Mouse (Mus musculus): Measurements from ENCODE around the gene Zcchc7.
"Not testable (repeated sequence)": the region's sequence is repeated elsewhere in the genome, so short reads cannot be mapped to it uniquely, and the experiment has no call there.

Gene Zcchc7

GRCm38 (mm10) chr4:44755553-44756133 lies at the start of gene Zcchc7:
Gene Zcchc7 (plus strand): TSS chr4:44755877.
- no peak for DNase-seq

- DNase-seq: peak in 1 of 2 experiments; percentile 22
Measured at GRCm38 (mm10) chr4:44705967-44706366, 49.7 kb upstream of the Zcchc7 start.

GRCm38 (mm10) chr4:44706865-44707264 lies 48.8 kb upstream of the Zcchc7 start:
- no peak for DNase-seq

- no peak for DNase-seq
Measured at GRCm38 (mm10) chr4:44708311-44708710, 47.4 kb upstream of the Zcchc7 start.

GRCm38 (mm10) chr4:44709091-44709695 lies 46.5 kb upstream of the Zcchc7 start:
- no peak for DNase-seq

GRCm38 (mm10) chr4:44709740-44710700 lies 45.7 kb upstream of the Zcchc7 start, which contains the start of gene Pax5:
Gene Pax5 (minus strand): TSS chr4:44710487.
- no peak for DNase-seq

- DNase-seq: peak in 1 of 2 experiments; percentile 24
Measured at GRCm38 (mm10) chr4:44710701-44711097, 45.0 kb upstream of the Zcchc7 start.

- peak in 1 of 2 experiments; percentile 20 for DNase-seq
Measured at GRCm38 (mm10) chr4:44711136-44711900, 44.4 kb upstream of the Zcchc7 start.

- peak; percentile 44 to 45 for DNase-seq
Measured at GRCm38 (mm10) chr4:44712051-44712700, 43.5 kb upstream of the Zcchc7 start.

- peak; percentile 38 to 58 for DNase-seq
Measured at GRCm38 (mm10) chr4:44712786-44713553, 42.7 kb upstream of the Zcchc7 start.

- peak; percentile 46 for DNase-seq
Measured at GRCm38 (mm10) chr4:44713554-44714051, 42.1 kb upstream of the Zcchc7 start.

- DNase-seq: peak in 1 of 2 experiments; percentile 32
Measured at GRCm38 (mm10) chr4:44714111-44714621, 41.5 kb upstream of the Zcchc7 start.

- no peak for DNase-seq
Measured at GRCm38 (mm10) chr4:44715621-44716160, 40.0 kb upstream of the Zcchc7 start.

- no peak for DNase-seq
Measured at GRCm38 (mm10) chr4:44716391-44716790, 39.3 kb upstream of the Zcchc7 start.

GRCm38 (mm10) chr4:44717676-44718075 lies 38.0 kb upstream of the Zcchc7 start:
- no peak for DNase-seq

- DNase-seq: no peak
Measured at GRCm38 (mm10) chr4:44720046-44720445, 35.6 kb upstream of the Zcchc7 start.

- DNase-seq: no peak
Measured at GRCm38 (mm10) chr4:44721237-44721636, 34.4 kb upstream of the Zcchc7 start.

- no peak for DNase-seq
Measured at GRCm38 (mm10) chr4:44740471-44740870, 15.2 kb upstream of the Zcchc7 start.

GRCm38 (mm10) chr4:44756134-44756951 lies 666 bp downstream of the Zcchc7 start:
- peak; percentile 94 to 96 for DNase-seq

- not testable (repeated sequence) for DNase-seq
Measured at GRCm38 (mm10) chr4:44757131-44757530, 1.5 kb downstream of the Zcchc7 start.
